Mouse (Mus musculus) heart, postnatal 10 days (tissue): ENCODE measurements around the gene Gnat1. TPM values are rescaled to one million over a fixed set of nuclear protein-coding genes. Genes with fewer than 3 reads are reported as not detected.

Experiments
- DNase-seq, 2 experiments: peaks; one replicate each; pipeline ENCODE4 v3.0.0; 2021
- intact Hi-C: fragments of 180-260 bp; cut with DNase I; formaldehyde crosslinking; loops from one replicate; pipeline ENCODE4 v1.15.1; 2025
- total RNA-seq, 2 experiments: library from RNA; stranded (reverse); gene quantifications; 2 replicates each; pipeline ENCODE4 v1.2.3; 2021

Gene Gnat1
- total RNA-seq, 2 experiments from 2014 or later, result not detected

DNA sequence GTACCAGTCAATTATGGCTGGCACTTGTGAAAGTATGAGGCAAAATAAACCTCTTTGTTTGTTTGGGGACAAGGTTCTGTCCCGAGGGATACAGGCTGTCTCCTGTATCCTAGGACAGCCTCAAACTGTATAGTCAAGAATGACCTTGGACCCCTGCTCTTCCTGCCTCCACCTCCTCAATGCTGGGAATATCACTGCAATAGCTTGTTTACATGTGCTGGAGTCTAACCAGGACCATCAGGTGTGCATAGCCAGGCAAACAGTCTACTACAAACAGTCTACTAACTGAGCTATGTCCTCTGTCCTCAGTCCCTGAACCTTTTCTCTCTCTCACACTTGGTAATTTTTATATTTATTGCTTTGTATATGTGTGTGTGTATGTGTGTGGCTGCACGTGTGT is 26.0 kb downstream of the Gnat1 start:
- no peak for DNase-seq
- intact Hi-C loops, result no loop called here

DNA sequence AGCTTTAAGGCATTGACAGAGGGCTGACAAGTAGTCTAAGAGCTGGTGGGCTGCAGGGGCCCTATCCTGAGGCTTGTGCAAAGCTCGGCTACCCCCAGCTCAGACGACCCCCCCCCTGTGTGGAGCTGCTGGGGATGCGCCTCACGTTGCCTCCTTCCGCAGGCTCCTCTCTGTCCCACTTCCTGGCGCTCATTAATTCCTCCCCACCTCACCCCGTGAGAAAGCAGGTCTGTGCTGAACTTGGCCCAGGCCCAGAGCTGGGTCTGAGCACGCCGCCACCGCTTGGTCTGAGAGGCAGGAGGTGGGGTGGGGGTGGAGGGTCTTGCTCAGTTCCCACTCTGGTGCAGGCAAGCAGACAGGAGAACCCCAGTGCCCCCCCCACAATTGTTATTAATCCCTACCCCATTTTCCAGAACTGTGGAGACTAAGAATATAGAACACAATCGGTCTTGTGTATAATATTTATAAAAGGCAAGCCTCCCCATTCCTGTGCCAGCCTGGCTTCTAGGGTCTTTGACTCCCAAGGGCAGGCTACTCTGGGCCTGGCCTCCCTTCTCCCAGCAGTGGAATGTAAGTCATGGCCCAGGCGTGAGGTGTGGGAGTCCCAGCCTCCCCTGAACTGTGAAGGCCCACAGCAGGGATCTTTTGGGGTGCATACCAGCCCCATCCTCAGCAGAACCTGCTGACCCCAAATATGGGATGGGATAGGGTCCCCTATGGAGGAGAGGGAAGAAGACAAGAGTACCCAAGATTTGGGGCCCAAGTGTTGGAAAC is 28.6 kb downstream of the Gnat1 start:
- no peak for DNase-seq
- intact Hi-C loops, result no loop called here

DNA sequence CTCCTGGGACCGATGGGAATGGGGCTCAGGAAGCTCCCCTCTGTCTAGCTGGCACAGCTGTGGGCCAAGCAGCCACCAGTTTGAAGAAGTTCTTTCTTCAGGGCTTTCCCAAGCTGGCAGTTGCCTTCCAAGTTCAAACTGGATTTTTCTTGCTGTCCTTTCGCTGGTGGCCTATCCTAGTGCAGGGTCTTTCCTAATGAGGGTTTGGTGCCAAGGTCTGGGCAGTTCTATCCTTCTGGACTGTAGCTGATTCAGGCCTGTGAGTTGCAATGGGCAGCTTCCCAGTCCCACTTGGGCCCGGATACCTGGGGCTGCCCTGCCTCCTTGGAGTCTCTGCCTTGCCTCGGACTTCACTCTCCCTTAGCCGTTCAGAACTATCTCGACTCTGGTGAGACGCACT is 29.3 kb downstream of the Gnat1 start:
- no peak for DNase-seq
- intact Hi-C loops, result no loop called here

DNA sequence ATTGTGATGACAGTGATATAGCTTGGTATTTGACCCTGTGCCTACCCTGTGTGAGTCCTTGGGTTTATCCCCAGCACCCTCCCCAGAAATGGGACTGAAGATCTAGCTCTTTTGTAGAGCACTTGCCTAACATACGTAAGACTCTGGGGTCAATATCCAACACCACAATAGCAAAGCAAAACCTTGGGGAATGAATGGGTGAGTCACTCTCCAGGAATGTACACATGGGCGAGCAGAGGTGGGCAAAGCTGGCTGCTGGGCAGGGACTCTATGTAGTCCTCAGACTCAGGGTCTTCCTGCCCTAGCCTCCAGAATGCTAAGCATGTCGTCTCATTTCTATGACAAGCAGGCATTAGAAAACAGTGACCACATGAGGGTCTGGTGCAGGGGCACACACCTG is 30.7 kb downstream of the Gnat1 start:
- intact Hi-C loops, result no loop called here
- DNase-seq, result no peak

DNA sequence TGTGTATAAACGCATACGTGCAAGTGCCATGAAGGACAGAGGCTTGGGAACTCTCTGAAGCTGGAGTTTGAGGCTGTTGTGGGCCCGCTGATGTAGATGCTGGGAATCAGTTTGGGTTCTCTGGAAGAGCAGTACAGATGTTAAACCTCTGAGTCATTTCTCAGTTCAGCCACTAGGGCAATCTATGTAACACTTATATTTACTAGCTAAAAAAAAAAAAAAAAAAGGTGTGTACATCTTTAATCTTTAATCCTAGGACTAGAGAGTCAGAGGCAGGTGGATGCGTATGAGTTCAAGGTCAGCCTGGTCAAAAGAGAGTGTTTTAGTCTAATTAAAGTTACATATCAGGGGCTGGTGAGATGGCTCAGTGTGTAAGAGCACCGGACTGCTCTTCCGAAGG is 32.5 kb downstream of the Gnat1 start:
- intact Hi-C loops, result no loop called here
- DNase-seq, result no peak

DNA sequence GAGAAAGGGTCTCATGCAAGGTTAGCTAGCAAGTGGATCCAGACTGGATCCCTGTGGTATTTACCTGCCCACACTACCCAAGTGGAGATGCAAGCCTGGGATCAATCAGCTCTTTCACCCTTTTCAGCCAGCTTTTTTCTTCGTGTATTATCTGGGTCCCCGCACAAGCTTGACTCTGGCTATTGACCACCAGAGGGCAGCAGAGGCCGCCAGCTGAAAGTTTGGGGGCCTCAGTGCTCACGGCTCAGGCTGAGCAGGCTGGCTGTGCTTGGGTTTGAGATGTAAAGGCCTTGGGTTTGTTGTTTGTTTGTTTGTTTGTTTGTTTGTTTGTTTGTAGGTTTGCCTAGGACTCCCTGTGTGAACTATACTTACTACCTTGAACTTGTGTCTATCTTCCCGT is 33.9 kb downstream of the Gnat1 start:
- DNase-seq, result peak; percentile 81 to 88
- intact Hi-C loops, result loop anchor here (1.0 kb wide), 1 partner anchor 31 kb away; no protein-coding TSS in a partner anchor

DNA sequence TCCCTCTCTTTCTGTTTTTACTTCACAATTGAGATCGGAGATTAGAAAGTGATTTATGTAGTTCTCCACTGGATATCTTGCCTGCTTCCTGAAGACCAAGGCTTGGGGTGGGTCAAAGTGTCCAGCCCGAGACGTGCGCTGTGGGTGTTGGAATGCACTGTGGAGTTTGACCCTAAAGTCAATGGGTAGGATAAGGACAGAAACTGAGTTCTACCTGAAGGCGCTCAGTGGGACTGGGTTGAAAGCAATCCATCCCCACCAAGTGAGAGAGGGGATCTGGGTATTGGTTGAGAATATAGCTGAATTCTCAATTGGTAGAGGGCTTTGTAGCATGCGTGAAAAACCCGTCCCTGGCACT is 34.4 kb downstream of the Gnat1 start:
- intact Hi-C loops, result loop anchor here (1.0 kb wide), 1 partner anchor 31 kb away; no protein-coding TSS in a partner anchor

DNA sequence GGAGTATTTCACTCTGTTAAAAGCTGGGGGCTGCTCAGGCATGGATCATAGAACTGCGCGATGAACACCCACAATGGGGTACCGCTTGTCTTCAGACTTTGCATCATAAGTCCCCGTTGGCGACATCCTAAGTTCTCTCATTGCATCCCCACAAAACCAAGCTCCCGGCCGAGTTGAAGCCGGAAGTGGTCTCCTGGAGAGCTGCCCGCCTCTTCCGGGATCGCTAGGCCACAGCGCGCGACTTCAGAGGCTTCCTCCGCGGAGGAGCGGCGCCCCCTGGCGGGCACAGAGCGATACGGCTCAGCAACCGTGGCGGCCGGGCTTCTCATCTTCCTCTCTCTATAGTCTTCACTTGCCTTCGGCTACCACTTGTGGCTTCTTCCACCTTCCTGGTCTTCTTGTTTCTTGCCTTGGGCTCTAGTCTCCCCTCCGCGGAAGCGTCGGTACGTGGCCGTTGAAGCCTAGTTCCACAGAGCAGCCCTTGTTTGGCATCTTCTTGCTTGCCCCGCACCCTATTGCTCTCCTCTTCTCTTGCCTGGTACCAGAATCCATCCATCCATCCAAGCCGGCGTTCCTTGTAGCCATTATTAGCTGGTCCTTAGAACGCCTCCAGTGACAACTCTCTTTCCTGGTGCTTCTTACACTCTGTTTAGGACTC is 34.9 kb downstream of the Gnat1 start:
- peak; percentile 93 to 96 for DNase-seq
- intact Hi-C loops, result loop anchor here (1.0 kb wide), 2 partner anchors 32 to 42 kb away; no protein-coding TSS in a partner anchor

More for the DNA sequence above, 34.4 kb downstream of the Gnat1 start:
- no peak for DNase-seq

DNA sequence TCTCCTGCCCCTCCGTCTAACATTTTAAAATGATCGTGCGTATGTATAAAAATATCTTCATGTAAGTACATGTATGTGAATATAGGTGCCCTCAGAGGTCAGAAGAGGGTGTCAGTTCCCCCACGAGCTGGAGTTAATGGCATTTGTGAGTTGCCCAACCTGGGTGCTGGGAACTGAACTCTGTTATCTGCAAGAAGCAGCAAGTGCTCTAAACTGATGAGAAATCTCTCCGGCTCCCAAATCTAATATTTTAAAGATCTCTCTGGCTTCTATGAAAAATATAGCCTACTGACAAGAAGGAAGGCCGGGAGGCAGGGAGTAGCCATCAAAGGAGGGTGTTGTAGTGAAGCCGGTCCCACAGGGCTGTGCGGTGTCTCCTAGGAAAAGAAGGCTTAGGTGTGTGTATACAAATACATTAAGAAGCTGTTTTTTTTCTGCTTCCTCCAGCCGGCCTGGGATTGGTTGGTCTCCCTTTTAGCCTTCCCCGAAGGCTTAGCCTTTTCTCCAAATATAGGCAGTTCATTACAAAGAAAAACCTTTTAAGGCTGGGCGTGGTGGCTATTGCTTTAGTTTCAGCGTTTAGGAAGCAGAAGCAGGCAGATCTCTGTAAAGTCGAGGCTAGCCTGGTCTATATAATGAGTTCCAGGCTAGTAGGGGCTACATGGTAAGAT is 35.8 kb downstream of the Gnat1 start:
- intact Hi-C loops, result loop anchor here (1.0 kb wide), 1 partner anchor 41 kb away; no protein-coding TSS in a partner anchor
- DNase-seq, result no peak

DNA sequence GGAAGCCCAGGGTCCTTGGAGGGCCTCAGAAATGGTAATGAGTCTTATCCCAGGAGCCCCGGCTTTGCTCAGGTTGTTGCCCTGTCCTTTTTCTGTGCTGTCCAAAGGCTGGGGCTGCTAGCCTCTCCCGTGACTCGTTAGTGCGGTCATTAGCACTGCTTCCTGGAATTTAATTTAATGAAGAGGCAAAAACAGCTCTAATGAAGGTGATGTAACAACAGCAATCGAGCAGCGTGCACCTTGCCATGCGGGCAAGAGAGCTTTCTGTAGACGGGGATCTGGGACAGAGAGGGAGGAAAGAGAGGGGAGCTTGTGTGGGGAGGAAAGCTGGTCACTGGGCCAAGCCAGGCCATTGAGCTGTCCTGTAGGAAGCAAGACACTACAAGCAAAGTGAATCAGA is 37.8 kb downstream of the Gnat1 start:
- DNase-seq, result no peak
- intact Hi-C loops, result no loop called here

DNA sequence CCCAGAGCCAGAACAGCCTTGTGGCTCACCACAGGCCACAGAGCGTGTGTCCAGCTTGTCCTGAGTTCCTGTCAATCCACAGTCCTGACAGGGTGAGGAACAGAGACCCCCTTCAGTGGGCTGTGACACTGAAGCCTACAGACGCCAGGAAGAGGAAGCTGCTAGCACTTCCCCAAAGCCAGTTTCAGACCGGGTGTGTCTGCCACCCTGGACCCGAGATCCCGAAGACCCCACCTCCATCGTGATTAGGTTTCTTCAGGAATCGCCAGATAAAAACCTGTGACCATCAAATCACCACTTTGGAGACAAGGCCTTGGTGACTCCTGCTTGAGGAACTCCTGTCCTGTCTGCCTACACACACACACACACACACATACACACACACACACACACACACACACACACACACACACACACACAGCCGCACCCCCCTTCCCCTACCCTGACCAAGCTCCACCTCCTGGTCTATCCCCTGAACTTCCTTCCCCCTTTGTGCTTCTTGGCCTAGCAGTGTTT is 39.2 kb downstream of the Gnat1 start:
- intact Hi-C loops, result no loop called here
- DNase-seq, result peak in 1 of 2 experiments; percentile 45

DNA sequence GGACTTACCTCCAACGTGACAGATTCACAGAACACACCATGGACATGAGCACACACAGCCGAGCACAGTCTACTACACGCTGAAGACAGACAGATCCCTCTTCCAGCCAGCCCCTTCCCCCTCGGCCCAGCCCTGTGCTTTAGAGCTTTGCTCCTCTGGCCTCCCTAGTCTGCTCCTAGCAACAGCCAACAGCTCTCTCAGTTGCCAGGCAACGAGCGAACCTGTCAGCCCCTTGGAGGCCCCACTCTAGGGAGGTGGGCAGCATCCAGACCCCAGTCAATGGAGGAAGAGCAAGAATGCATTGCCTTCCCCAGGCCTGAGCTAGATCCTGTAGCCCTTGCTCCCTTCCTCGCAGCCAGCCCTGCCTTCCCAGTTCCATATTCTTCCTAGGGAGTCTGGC is 42.4 kb downstream of the Gnat1 start:
- DNase-seq, result no peak
- intact Hi-C loops, result no loop called here

DNA sequence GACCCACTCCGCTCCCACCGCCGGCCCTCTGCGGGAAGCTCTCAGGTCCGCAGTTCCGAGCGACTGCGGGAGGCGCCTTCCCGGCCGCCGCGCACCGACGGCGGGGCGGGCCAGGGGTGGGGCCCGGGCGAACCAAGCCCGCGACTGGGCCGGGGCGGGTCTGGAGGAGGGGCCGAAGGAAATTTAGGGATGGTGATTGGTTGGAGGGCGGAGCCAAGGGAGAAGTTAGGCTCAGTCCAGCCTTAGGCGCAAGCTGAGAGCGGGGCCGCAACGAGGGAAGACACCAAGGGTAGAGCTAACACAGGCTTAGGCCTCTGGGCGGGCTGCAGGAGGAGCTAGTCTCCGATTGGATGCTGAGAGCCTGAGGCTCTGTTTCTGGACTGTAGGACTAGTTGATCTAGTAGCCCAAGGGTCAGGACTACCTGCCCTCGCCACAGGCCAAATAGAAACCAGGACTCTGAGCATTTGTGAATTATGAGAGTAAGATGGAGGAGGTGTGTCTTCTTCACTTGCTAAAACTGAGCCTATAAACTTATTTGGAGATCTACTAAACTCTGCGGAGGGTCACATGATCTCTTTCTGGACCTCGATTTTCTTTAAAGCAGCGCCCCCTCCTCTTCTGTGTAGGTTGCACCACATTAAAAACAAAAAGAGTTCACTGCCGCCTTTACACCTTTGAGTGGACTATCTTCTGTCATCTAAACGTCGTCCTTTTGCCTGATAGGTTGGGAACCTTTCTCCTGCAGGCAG is 44.1 kb downstream of the Gnat1 start, which contains the start of gene Gnai2:
Gnai2 (minus strand) TSS at position 89 of the 750 bp plus-strand sequence.
- DNase-seq, result peak; percentile 98
- intact Hi-C loops, result no loop called here

DNA sequence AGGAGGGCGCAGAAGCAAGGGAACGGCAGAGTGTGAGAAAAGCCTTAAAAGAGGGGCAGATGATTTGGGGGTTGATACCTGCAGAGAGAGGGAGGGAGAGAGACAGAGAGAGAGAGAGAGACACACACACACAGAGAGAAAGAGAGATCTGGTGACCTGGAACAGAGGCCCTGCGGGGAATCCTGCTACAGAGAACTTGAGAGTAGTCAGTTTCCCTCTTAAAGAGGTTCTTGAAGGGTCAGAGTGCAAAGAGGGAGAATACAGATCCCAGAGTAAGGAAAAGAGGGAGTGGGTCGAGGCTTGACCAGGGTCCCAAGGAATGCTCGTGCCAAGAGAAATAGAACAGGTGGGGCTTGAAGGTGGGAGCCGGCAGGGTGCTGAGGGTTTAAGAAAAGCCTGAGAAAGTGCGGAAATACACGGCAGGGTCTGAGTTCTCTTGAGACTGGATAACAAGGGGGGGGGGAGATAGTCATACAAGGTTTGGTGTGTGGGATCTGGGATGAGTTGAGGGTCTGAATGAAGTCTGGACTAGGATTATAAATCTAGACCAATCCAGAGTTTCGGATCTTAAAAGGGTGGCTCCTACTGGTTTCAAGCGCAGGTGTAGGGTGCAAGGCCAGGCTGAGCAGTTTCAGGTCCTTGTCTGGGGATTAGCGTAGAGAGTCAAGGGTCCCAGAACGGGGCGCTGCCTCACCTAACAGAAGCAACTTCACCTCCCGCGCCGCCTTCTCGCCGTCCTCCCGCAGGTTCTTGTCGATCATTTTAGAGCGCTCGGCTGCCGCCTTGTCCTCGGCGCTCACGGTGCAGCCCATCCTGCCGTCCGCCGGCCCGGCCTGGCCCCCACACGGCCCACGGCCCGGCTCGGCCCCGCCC is 44.9 kb downstream of the Gnat1 start:
- intact Hi-C loops, result no loop called here
- no peak for DNase-seq

DNA sequence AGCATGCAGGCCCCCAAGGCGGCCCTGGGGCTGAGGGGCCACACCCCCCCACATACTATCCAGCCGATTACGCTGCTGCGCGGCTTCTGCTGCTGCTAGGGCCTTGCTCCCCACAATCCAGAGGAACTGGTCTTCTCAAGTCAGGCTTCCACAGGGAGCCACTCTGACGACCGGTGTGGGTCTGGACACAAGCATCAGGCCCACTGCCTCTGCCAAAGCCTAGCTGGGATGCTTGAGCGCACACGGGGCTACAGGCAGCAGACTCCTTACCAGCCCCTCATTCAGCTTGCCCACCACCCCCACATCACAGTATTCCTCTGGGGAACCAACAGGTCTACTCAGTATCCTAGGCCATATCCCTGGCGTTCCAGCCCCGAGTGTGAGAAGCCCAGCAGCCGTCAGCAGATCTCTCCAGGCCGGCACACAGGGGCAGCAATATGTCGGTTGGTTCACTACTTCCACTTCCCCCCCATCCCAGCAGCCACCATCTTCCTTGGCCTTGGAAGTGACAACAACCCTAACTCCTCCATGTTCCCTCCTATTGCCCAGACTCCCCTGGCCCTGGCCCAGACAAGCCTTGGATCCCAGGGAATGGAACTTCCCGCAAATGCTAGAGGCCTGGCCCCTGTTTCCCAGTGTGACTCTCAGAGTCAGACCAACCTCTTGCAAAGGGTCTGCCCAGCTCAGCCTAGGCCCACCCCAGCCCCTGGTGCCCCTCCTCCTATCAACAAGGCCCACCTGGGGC is 45.7 kb downstream of the Gnat1 start:
- DNase-seq, result peak; percentile 59 to 72
- intact Hi-C loops, result loop anchor here (2.0 kb wide), 1 partner anchor 21 kb away; no protein-coding TSS in a partner anchor

DNA sequence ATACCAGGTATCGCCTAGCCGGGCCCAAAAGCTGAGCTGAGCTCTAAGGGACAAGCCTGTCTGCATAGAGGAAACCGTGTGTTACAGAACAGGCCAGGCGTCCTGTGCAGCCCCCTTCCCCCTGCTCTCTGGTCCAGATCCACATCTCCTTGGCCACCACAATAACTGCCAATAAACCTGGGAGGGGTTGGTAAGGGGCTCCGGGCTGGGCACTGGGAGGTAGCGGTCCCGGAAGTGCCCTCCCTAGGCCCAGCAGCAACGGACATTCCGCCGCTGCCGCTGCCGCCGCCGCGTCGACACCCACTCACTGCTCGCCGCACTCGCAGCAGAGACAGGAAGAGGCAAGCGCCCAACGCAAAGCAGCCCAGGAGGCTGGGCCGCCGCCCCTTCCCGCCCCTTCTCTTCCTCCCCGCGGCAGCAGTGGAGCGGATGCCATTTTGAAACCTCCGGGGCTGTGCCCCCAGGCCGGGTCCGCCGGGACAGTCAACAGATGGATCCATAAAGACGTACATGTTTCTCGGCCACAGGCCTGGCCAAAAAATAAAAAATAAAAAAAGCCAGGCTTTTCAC is 46.3 kb downstream of the Gnat1 start:
- intact Hi-C loops, result loop anchor here (2.0 kb wide), 1 partner anchor 20 kb away; no protein-coding TSS in a partner anchor
- DNase-seq, result peak; percentile 87 to 89

DNA sequence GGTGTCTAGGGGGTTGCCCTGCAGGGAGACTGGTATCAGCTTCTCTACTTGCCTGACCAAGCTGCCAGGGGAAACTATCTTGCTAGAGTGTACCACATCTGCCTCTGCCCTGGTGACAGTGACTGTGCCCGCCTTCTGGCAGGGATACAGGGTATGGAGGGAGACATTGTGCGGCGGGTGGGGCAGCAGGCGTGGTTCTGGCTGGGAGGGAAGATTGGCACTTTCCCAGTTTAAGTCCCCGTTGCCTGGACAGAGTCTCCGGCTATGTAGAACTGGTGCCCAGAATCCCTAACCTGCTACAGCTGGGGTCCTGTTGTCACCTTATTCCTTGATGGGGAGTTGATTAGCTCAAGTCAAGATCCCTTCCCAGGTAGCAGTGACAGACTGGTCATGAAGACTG is 47.0 kb downstream of the Gnat1 start:
- intact Hi-C loops, result loop anchor here (2.0 kb wide), 1 partner anchor 20 kb away; no protein-coding TSS in a partner anchor

DNA sequence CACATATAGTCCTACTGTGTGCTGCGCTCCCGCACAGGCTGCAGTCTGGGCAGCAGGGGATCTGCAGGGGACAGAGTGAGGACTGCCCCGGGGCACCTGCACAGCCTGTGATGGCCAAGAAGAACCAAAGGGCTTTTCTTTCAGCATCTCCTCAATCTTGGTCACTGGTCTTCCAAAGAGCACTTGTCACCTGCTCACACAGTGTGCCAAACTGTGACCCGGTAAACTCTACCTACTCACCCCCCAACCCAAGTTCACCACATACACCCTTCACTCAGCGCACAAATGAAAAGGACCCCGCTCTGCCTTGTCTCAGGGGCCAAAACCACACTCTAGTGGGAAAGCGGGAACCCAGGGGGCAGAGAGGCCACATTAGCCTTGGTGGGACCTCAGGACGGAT is 47.7 kb downstream of the Gnat1 start:
- no peak for DNase-seq
- intact Hi-C loops, result loop anchor here (2.0 kb wide), 1 partner anchor 19 kb away; no protein-coding TSS in a partner anchor

More for the DNA sequence above, 47.0 kb downstream of the Gnat1 start:
- peak; percentile 80 to 84 for DNase-seq
